7 mouse cellular contexts compared by ENCODE assay signal in the genomic region with DNA sequence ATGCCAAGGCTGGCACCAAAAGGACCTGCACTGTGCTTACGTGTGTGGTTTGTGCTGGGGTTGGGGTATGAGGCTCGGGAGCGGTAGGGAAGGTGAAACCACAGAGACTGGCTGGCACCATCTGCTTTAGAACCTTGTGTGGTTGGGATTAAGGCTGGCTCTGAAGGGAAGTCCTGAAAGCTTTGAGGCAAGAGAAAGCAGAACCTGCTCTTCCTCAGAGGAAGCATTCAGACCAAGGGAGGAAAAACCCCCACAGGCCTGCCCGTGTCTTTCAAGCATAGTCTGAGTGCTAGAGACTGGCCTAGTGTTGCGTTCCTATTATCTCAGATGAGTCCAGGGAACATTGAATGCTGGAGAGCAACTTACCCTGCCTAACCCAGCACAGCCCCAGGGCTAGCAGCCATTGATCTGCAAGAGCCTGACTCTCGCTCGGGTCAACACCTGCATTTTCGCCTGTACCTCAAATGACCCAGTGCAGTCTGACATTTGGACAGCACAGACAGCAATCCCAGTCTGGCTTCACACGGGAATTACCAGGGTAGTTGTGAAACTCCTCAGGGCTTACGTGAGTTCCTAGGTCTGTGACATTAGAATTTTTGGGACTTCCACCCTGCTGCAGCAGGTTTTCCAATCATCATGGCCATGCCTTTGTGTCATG. TPM values are rescaled to one million over a fixed set of nuclear protein-coding genes. Genes with fewer than 3 reads are reported as not detected.
DNase-seq lines count a peak whose midpoint lies in the region; ATAC-seq lines count a peak whose summit lies in the region.

No protein-coding gene starts in this region.

- no peak overlapping the region for H3K9ac ChIP-seq in midbrain, embryonic 11.5 days (ENCODE audit: low read length)
- no peak overlapping the region for H3K9ac ChIP-seq in forebrain, embryonic 12.5 days

- H3K9me3 ChIP-seq in midbrain, embryonic 10.5 days (replicated peaks): no peaks in the 10 kb centered on the region
- no peaks in the 10 kb centered on the region for H3K9me3 ChIP-seq in midbrain, embryonic 11.5 days (ENCODE audit: control insufficient read depth, low read length)
- no peaks in the 10 kb centered on the region for H3K9me3 ChIP-seq in forebrain, embryonic 12.5 days
- H3K9me3 ChIP-seq in limb, embryonic 10.5 days (replicated peaks): no peaks in the 10 kb centered on the region

- 91% methylated on average over 10 of the region's 10 CpGs for WGBS in midbrain, embryonic 10.5 days
- WGBS in midbrain, embryonic 11.5 days: 87% methylated on average over 10 of the region's 10 CpGs
- 86% methylated on average over 10 of the region's 10 CpGs for WGBS in forebrain, embryonic 12.5 days
- WGBS in limb, embryonic 10.5 days: 91% methylated on average over 10 of the region's 10 CpGs

- DNase-seq in midbrain, embryonic 10.5 days (ENCODE audit: low spot score): no peak
- DNase-seq in midbrain, embryonic 11.5 days (ENCODE audit: low spot score, missing footprints): no peak
- DNase-seq in limb, embryonic 10.5 days (ENCODE audit: low spot score): no peak
- DNase-seq in splenic B cell, adult 2 months (ENCODE audit: low read depth, low spot score): peak; percentile 50
- no peak for DNase-seq in spleen, postnatal 10 days (ENCODE audit: low spot score in 2 of 2)
- DNase-seq in adrenal gland, postnatal 4 days (ENCODE audit: low spot score in 2 of 2): no peak

- peaks cover 6% of the 10 kb centered on the region for H3K4me1 ChIP-seq in midbrain, embryonic 10.5 days
- no peaks in the 10 kb centered on the region for H3K4me1 ChIP-seq in midbrain, embryonic 11.5 days (ENCODE audit: control insufficient read depth, insufficient read depth, low read length)
- H3K4me1 ChIP-seq in forebrain, embryonic 12.5 days: no peaks in the 10 kb centered on the region; the same call in 1 of the 2 replicates
- peaks cover 4% of the 10 kb centered on the region; the same call in 1 of the 2 replicates for H3K4me1 ChIP-seq in limb, embryonic 10.5 days

- no peak for ATAC-seq in midbrain, embryonic 11.5 days (ENCODE audit: low FRiP score)
- no peak for ATAC-seq in forebrain, embryonic 12.5 days (ENCODE audit: low FRiP score)

- no peak overlapping the region for H3K4me3 ChIP-seq in midbrain, embryonic 10.5 days
- no peak overlapping the region for H3K4me3 ChIP-seq in midbrain, embryonic 11.5 days (ENCODE audit: low read depth, low read length)
- H3K4me3 ChIP-seq in forebrain, embryonic 12.5 days (replicated peaks): no peak overlapping the region
- no peak overlapping the region for H3K4me3 ChIP-seq in limb, embryonic 10.5 days

- H3K36me3 ChIP-seq in midbrain, embryonic 10.5 days: no peaks in the 10 kb centered on the region
- H3K36me3 ChIP-seq in midbrain, embryonic 11.5 days (ENCODE audit: control insufficient read depth, insufficient read depth, low read length): no peaks in the 10 kb centered on the region
- H3K36me3 ChIP-seq in forebrain, embryonic 12.5 days (replicated peaks): no peaks in the 10 kb centered on the region
- H3K36me3 ChIP-seq in limb, embryonic 10.5 days: no peaks in the 10 kb centered on the region
- H3K36me3 ChIP-seq in splenic B cell, adult 2 months (ENCODE audit: control insufficient read depth, insufficient read depth, low read length, poor library complexity, severe bottlenecking): no peaks in the 10 kb centered on the region

- no peaks in the 10 kb centered on the region for H3K27me3 ChIP-seq in midbrain, embryonic 10.5 days (ENCODE audit: low read depth, poor library complexity, severe bottlenecking)
- no peaks in the 10 kb centered on the region for H3K27me3 ChIP-seq in midbrain, embryonic 11.5 days (ENCODE audit: control insufficient read depth, insufficient read depth, low read length)
- no peaks in the 10 kb centered on the region for H3K27me3 ChIP-seq in forebrain, embryonic 12.5 days
- H3K27me3 ChIP-seq in limb, embryonic 10.5 days (ENCODE audit: low read depth, poor library complexity, severe bottlenecking): no peaks in the 10 kb centered on the region
- no peaks in the 10 kb centered on the region for H3K27me3 ChIP-seq in splenic B cell, adult 2 months (ENCODE audit: control insufficient read depth, insufficient read depth, low read length, poor library complexity, severe bottlenecking)

- 0 out of 2 replicates have a peak overlapping the region, but pooled peaks have one; percentile 52 for H3K27ac ChIP-seq in midbrain, embryonic 10.5 days (replicated peaks)
- no peak overlapping the region for H3K27ac ChIP-seq in midbrain, embryonic 11.5 days (ENCODE audit: low read depth, low read length)
- H3K27ac ChIP-seq in forebrain, embryonic 12.5 days: 0 out of 2 replicates have a peak overlapping the region, but pooled peaks have one; percentile 74
- H3K27ac ChIP-seq in limb, embryonic 10.5 days: peak overlapping the region; percentile 66; the same call in 1 of the 2 replicates

- no peak overlapping the region for H3K4me2 ChIP-seq in midbrain, embryonic 11.5 days
- H3K4me2 ChIP-seq in forebrain, embryonic 12.5 days: no peak overlapping the region

RNA-seq across cellular contexts. Expression of gene Dglucy, which starts 0.5 kb away (rescaled TPM):
- polyA plus RNA-seq in midbrain, embryonic 10.5 days (2016; fragmentation: Nextera tagmentation; extraction: Ambion mirVana): 0.06 and 0.10 TPM in 2 replicates
- 0.23 and 0.44 TPM in 2 replicates for polyA plus RNA-seq in midbrain, embryonic 11.5 days (2014; fragmentation: Nextera tagmentation; extraction: Ambion mirVana)
- 1.4 and 2.7 TPM in 2 replicates for polyA plus RNA-seq in forebrain, embryonic 12.5 days (2016; fragmentation: Nextera tagmentation; extraction: Ambion mirVana)
- polyA plus RNA-seq in limb, embryonic 10.5 days (2016; fragmentation: Nextera tagmentation; extraction: Ambion mirVana): 0.10 and 0.41 TPM in 2 replicates
- total RNA-seq in adrenal gland, postnatal 4 days (2021): 10 to 100 TPM; 11.3 to 11.5 TPM

RNA-seq across cellular contexts. Expression of gene Rps6ka5, which starts 51.6 kb away (rescaled TPM):
- polyA plus RNA-seq in midbrain, embryonic 10.5 days (2016; fragmentation: Nextera tagmentation; extraction: Ambion mirVana): 2.4 and 2.9 TPM in 2 replicates
- 3.2 and 3.8 TPM in 2 replicates for polyA plus RNA-seq in midbrain, embryonic 11.5 days (2014; fragmentation: Nextera tagmentation; extraction: Ambion mirVana)
- 6.4 and 6.5 TPM in 2 replicates for polyA plus RNA-seq in forebrain, embryonic 12.5 days (2016; fragmentation: Nextera tagmentation; extraction: Ambion mirVana)
- polyA plus RNA-seq in limb, embryonic 10.5 days (2016; fragmentation: Nextera tagmentation; extraction: Ambion mirVana): 2.8 and 4.3 TPM in 2 replicates
- 10 to 100 TPM; 10.7 to 12.0 TPM for total RNA-seq in adrenal gland, postnatal 4 days (2021)
